Mouse (Mus musculus): ENCODE data around the gene Krt83. TPM values are rescaled to one million over a fixed set of nuclear protein-coding genes. Genes with fewer than 3 reads are reported as not detected.
"Not testable (repeated sequence)": the region's sequence is repeated elsewhere in the genome, so short reads cannot be mapped to it uniquely, and the experiment has no call there.

Gene Krt83
- total RNA-seq (2018; cell fraction: chromatin; rRNA removed), result not detected
- total RNA-seq (2018; cell fraction: cytosol; rRNA removed), result under 1 TPM in 2 of 26 experiments, not detected in 24; 0.10 to 0.12 TPM
- not detected for total RNA-seq (2018; cell fraction: nucleus; rRNA removed)
- polyA plus RNA-seq (2018), result not detected in 3 replicates

GRCm38 (mm10) chr15:101491431-101491830 is at the start of gene Krt83:
Gene Krt83, minus strand, starts transcription at chr15:101491512.
- 91% methylated on average over 6 of the region's 6 CpGs for WGBS (ENCODE audit: missing documents)
- H3K36me3 ChIP-seq (ENCODE audit: inconsistent target), result no peaks in the 10 kb centered on the region
- H3K27ac ChIP-seq, result no peak within 1 kb of the TSS

GRCm38 (mm10) chr15:101538580-101538900 is 47.2 kb upstream of the Krt83 start:
- Histone ChIP-seq H3K27ac (no peak overlapping the region), H3K79me2 (ENCODE audit: inconsistent target) (no peaks in the 10 kb centered on the region), H3K36me3 (ENCODE audit: inconsistent target) (no peaks in the 10 kb centered on the region), H3K4me3 (ENCODE audit: inconsistent target) (no peak overlapping the region)
- 74% methylated on average over 4 of the region's 4 CpGs for WGBS (ENCODE audit: missing documents)

More at GRCm38 (mm10) chr15:101491431-101491830, at the start of gene Krt83:
- no peaks in the 10 kb centered on the region for H3K79me2 ChIP-seq (ENCODE audit: inconsistent target)
- no peak within 1 kb of the TSS for H3K4me3 ChIP-seq (ENCODE audit: inconsistent target)

GRCm38 (mm10) chr15:101537864-101538579 is 46.7 kb upstream of the Krt83 start:
- no peaks in the 10 kb centered on the region for H3K79me2 ChIP-seq (ENCODE audit: inconsistent target)
- WGBS (ENCODE audit: missing documents), result 47% methylated on average over 7 of the region's 7 CpGs
- no peaks in the 10 kb centered on the region for H3K36me3 ChIP-seq (ENCODE audit: inconsistent target)
- no peak overlapping the region for H3K27ac ChIP-seq
- H3K4me3 ChIP-seq (ENCODE audit: inconsistent target), result no peak overlapping the region

- WGBS (ENCODE audit: missing documents), result 48% methylated on average over 9 of the region's 9 CpGs
- Histone ChIP-seq H3K27ac (no peak overlapping the region), H3K36me3 (ENCODE audit: inconsistent target) (no peaks in the 10 kb centered on the region), H3K4me3 (ENCODE audit: inconsistent target) (no peak overlapping the region), H3K79me2 (ENCODE audit: inconsistent target) (no peaks in the 10 kb centered on the region)
Observed at GRCm38 (mm10) chr15:101536054-101536850, 44.9 kb upstream of the Krt83 start.

GRCm38 (mm10) chr15:101532720-101533119 is 41.4 kb upstream of the Krt83 start, which contains the start of gene Krt84:
Gene Krt84, minus strand, starts transcription at chr15:101532820.
- no peak within 1 kb of the TSS for H3K27ac ChIP-seq

GRCm38 (mm10) chr15:101522556-101523232 is 31.4 kb upstream of the Krt83 start:
- H3K79me2 ChIP-seq (ENCODE audit: inconsistent target), result no peaks in the 10 kb centered on the region
- H3K36me3 ChIP-seq (ENCODE audit: inconsistent target), result no peaks in the 10 kb centered on the region
- no peak overlapping the region for H3K4me3 ChIP-seq (ENCODE audit: inconsistent target)
- H3K27ac ChIP-seq, result no peak overlapping the region
- WGBS (ENCODE audit: missing documents), result 68% methylated on average over 4 of the region's 4 CpGs

More at GRCm38 (mm10) chr15:101532720-101533119, 41.4 kb upstream of the Krt83 start, which contains the start of gene Krt84:
- no peaks in the 10 kb centered on the region for H3K36me3 ChIP-seq (ENCODE audit: inconsistent target)
- 85% methylated on average over 7 of the region's 7 CpGs for WGBS (ENCODE audit: missing documents)
- H3K4me3 ChIP-seq (ENCODE audit: inconsistent target), result no peak within 1 kb of the TSS
- H3K79me2 ChIP-seq (ENCODE audit: inconsistent target), result no peaks in the 10 kb centered on the region

GRCm38 (mm10) chr15:101519792-101520191 is 28.5 kb upstream of the Krt83 start:
- Histone ChIP-seq H3K79me2 (ENCODE audit: inconsistent target) (no peaks in the 10 kb centered on the region), H3K36me3 (ENCODE audit: inconsistent target) (no peaks in the 10 kb centered on the region), H3K27ac (no peak overlapping the region), H3K4me3 (ENCODE audit: inconsistent target) (no peak overlapping the region)
- 25% methylated on average over 2 of the region's 2 CpGs for WGBS (ENCODE audit: missing documents)

- H3K36me3 ChIP-seq (ENCODE audit: inconsistent target); H3K79me2 ChIP-seq (ENCODE audit: inconsistent target); H3K27ac ChIP-seq; H3K4me3 ChIP-seq (ENCODE audit: inconsistent target): not testable (repeated sequence)
- 80% methylated on average over 1 of the region's 2 CpGs for WGBS (ENCODE audit: missing documents)
Observed at GRCm38 (mm10) chr15:101517161-101517560, 25.8 kb upstream of the Krt83 start, which contains the start of gene Gm49425. Gene Gm49425, minus strand, starts transcription at chr15:101517261.

- WGBS (ENCODE audit: missing documents), result 78% methylated on average over 9 of the region's 9 CpGs
- Histone ChIP-seq H3K36me3 (ENCODE audit: inconsistent target) (no peaks in the 10 kb centered on the region), H3K4me3 (ENCODE audit: inconsistent target) (no peak overlapping the region), H3K79me2 (ENCODE audit: inconsistent target) (no peaks in the 10 kb centered on the region), H3K27ac (no peak overlapping the region)
Observed at GRCm38 (mm10) chr15:101508247-101508646, 16.9 kb upstream of the Krt83 start.

GRCm38 (mm10) chr15:101506896-101507758 is 15.8 kb upstream of the Krt83 start:
- Histone ChIP-seq H3K27ac (no peak overlapping the region), H3K79me2 (ENCODE audit: inconsistent target) (no peaks in the 10 kb centered on the region), H3K36me3 (ENCODE audit: inconsistent target) (no peaks in the 10 kb centered on the region), H3K4me3 (ENCODE audit: inconsistent target) (no peak overlapping the region)
- WGBS (ENCODE audit: missing documents), result 65% methylated on average over 14 of the region's 14 CpGs

GRCm38 (mm10) chr15:101497181-101497580 is 5.9 kb upstream of the Krt83 start:
- 92% methylated on average over 2 of the region's 2 CpGs for WGBS (ENCODE audit: missing documents)
- H3K27ac ChIP-seq, result no peak overlapping the region
- no peak overlapping the region for H3K4me3 ChIP-seq (ENCODE audit: inconsistent target)
- H3K36me3 ChIP-seq (ENCODE audit: inconsistent target), result no peaks in the 10 kb centered on the region
- no peaks in the 10 kb centered on the region for H3K79me2 ChIP-seq (ENCODE audit: inconsistent target)

GRCm38 (mm10) chr15:101495266-101495665 is 4.0 kb upstream of the Krt83 start:
- Histone ChIP-seq H3K27ac (no peak overlapping the region), H3K79me2 (ENCODE audit: inconsistent target) (no peaks in the 10 kb centered on the region), H3K36me3 (ENCODE audit: inconsistent target) (no peaks in the 10 kb centered on the region), H3K4me3 (ENCODE audit: inconsistent target) (no peak overlapping the region)
- WGBS (ENCODE audit: missing documents), result 93% methylated on average over 8 of the region's 8 CpGs

- Histone ChIP-seq H3K79me2 (ENCODE audit: inconsistent target) (no peaks in the 10 kb centered on the region), H3K36me3 (ENCODE audit: inconsistent target) (no peaks in the 10 kb centered on the region), H3K4me3 (ENCODE audit: inconsistent target) (no peak overlapping the region), H3K27ac (no peak overlapping the region)
- 71% methylated on average over 1 of the region's 1 CpGs for WGBS (ENCODE audit: missing documents)
Observed at GRCm38 (mm10) chr15:101494203-101494602, 2.9 kb upstream of the Krt83 start.

GRCm38 (mm10) chr15:101493713-101494112 is 2.4 kb upstream of the Krt83 start:
- H3K36me3 ChIP-seq (ENCODE audit: inconsistent target), result no peaks in the 10 kb centered on the region
- 93% methylated on average over 6 of the region's 6 CpGs for WGBS (ENCODE audit: missing documents)

More at GRCm38 (mm10) chr15:101493713-101494112, 2.4 kb upstream of the Krt83 start:
- Histone ChIP-seq H3K27ac (no peak overlapping the region), H3K4me3 (ENCODE audit: inconsistent target) (no peak overlapping the region), H3K79me2 (ENCODE audit: inconsistent target) (no peaks in the 10 kb centered on the region)
